Mouse (Mus musculus): ENCODE data around the gene Gcnt2. TPM values are rescaled to one million over a fixed set of nuclear protein-coding genes. Genes with fewer than 3 reads are reported as not detected.
A peak's percentile ranks its signal among the peaks of the same experiment; 100 is the strongest.

The Gcnt2 gene
- polyA plus RNA-seq, 1 experiment = 6.3 TPM

- no peak overlapping the region for H3K4me3 ChIP-seq (ENCODE audit: insufficient read depth, poor library complexity, severe bottlenecking)
- H3ac ChIP-seq (ENCODE audit: control insufficient read depth, insufficient read length, low read depth) = no peak overlapping the region
- H3K36me3 ChIP-seq (ENCODE audit: control insufficient read depth, insufficient read depth) = no peaks in the 10 kb centered on the region
Observed at GRCm38 (mm10) chr13:40843418-40844067, 16.0 kb upstream of the Gcnt2 start.

GRCm38 (mm10) chr13:40844144-40844543 is 15.4 kb upstream of the Gcnt2 start:
- H3K36me3 ChIP-seq (ENCODE audit: control insufficient read depth, insufficient read depth) = no peaks in the 10 kb centered on the region
- H3ac ChIP-seq (ENCODE audit: control insufficient read depth, insufficient read length, low read depth) = no peak overlapping the region
- no peak overlapping the region for H3K4me3 ChIP-seq (ENCODE audit: insufficient read depth, poor library complexity, severe bottlenecking)
- H3K79me3 ChIP-seq (ENCODE audit: low read depth) = no peaks in the 10 kb centered on the region
- TF ChIP-seq MYOD1 (IDR thresholded peaks at IDR 0.05; ENCODE audit: control insufficient read depth, insufficient read length, low read depth) (no peak), USF1 (IDR thresholded peaks at IDR 0.05; ENCODE audit: low read depth) (no peak), CEBPB (IDR thresholded peaks at IDR 0.05; ENCODE audit: low read depth) (no peak), CTCF (IDR thresholded peaks at IDR 0.05; ENCODE audit: control insufficient read depth, insufficient read depth, insufficient read length) (no peak), MYOG (IDR thresholded peaks at IDR 0.05; ENCODE audit: control insufficient read depth, extremely low read depth, insufficient read length) (no peak), MAX (IDR thresholded peaks at IDR 0.05) (no peak), FOSL1 (IDR thresholded peaks at IDR 0.05; ENCODE audit: insufficient read depth, low read length, poor library complexity, severe bottlenecking) (no peak)
- no peaks in the 10 kb centered on the region for H3K27me3 ChIP-seq (ENCODE audit: control insufficient read depth, insufficient read depth, insufficient read length)
- no peaks in the 10 kb centered on the region for H3K79me2 ChIP-seq (ENCODE audit: control insufficient read depth, insufficient read depth)

More at GRCm38 (mm10) chr13:40843418-40844067, 16.0 kb upstream of the Gcnt2 start:
- H3K79me2 ChIP-seq (ENCODE audit: control insufficient read depth, insufficient read depth) = no peaks in the 10 kb centered on the region
- H3K27me3 ChIP-seq (ENCODE audit: control insufficient read depth, insufficient read depth, insufficient read length) = no peaks in the 10 kb centered on the region
- TF ChIP-seq MYOD1 (IDR thresholded peaks at IDR 0.05; ENCODE audit: control insufficient read depth, insufficient read length, low read depth) (no peak), USF1 (IDR thresholded peaks at IDR 0.05; ENCODE audit: low read depth) (peak; percentile 92)
- H3K79me3 ChIP-seq (ENCODE audit: low read depth) = no peaks in the 10 kb centered on the region

- Histone ChIP-seq H3ac (ENCODE audit: control insufficient read depth, insufficient read length, low read depth) (no peak overlapping the region), H3K36me3 (ENCODE audit: control insufficient read depth, insufficient read depth) (no peaks in the 10 kb centered on the region), H3K79me3 (ENCODE audit: low read depth) (no peaks in the 10 kb centered on the region), H3K79me2 (ENCODE audit: control insufficient read depth, insufficient read depth) (no peaks in the 10 kb centered on the region), H3K4me3 (ENCODE audit: insufficient read depth, poor library complexity, severe bottlenecking) (no peak overlapping the region), H3K27me3 (ENCODE audit: control insufficient read depth, insufficient read depth, insufficient read length) (no peaks in the 10 kb centered on the region)
- TF ChIP-seq USF1 (IDR thresholded peaks at IDR 0.05; ENCODE audit: low read depth) (no peak), MYOD1 (IDR thresholded peaks at IDR 0.05; ENCODE audit: control insufficient read depth, insufficient read length, low read depth) (no peak), FOSL1 (IDR thresholded peaks at IDR 0.05; ENCODE audit: insufficient read depth, low read length, poor library complexity, severe bottlenecking) (no peak), CEBPB (IDR thresholded peaks at IDR 0.05; ENCODE audit: low read depth) (no peak)
Observed at GRCm38 (mm10) chr13:40845951-40846350, 13.6 kb upstream of the Gcnt2 start.

GRCm38 (mm10) chr13:40846375-40846774 is 13.2 kb upstream of the Gcnt2 start:
- no peaks in the 10 kb centered on the region for H3K36me3 ChIP-seq (ENCODE audit: control insufficient read depth, insufficient read depth)
- no peaks in the 10 kb centered on the region for H3K27me3 ChIP-seq (ENCODE audit: control insufficient read depth, insufficient read depth, insufficient read length)
- no peaks in the 10 kb centered on the region for H3K79me2 ChIP-seq (ENCODE audit: control insufficient read depth, insufficient read depth)
- no peak overlapping the region for H3ac ChIP-seq (ENCODE audit: control insufficient read depth, insufficient read length, low read depth)
- TF ChIP-seq CTCF (IDR thresholded peaks at IDR 0.05; ENCODE audit: control insufficient read depth, insufficient read depth, insufficient read length) = no peak
- TF ChIP-seq FOSL1 (IDR thresholded peaks at IDR 0.05; ENCODE audit: insufficient read depth, low read length, poor library complexity, severe bottlenecking) = no peak
- TF ChIP-seq CEBPB (IDR thresholded peaks at IDR 0.05; ENCODE audit: low read depth) = no peak
- TF ChIP-seq USF1 (IDR thresholded peaks at IDR 0.05; ENCODE audit: low read depth) = no peak
- TF ChIP-seq MYOG (IDR thresholded peaks at IDR 0.05; ENCODE audit: control insufficient read depth, extremely low read depth, insufficient read length) = no peak
- no peak for TF ChIP-seq MYOD1 (IDR thresholded peaks at IDR 0.05; ENCODE audit: control insufficient read depth, insufficient read length, low read depth)
- TF ChIP-seq MAX (IDR thresholded peaks at IDR 0.05) = no peak
- H3K79me3 ChIP-seq (ENCODE audit: low read depth) = no peaks in the 10 kb centered on the region
- H3K4me3 ChIP-seq (ENCODE audit: insufficient read depth, poor library complexity, severe bottlenecking) = no peak overlapping the region

- Histone ChIP-seq H3K79me3 (ENCODE audit: low read depth) (no peaks in the 10 kb centered on the region), H3K4me3 (ENCODE audit: insufficient read depth, poor library complexity, severe bottlenecking) (no peak overlapping the region), H3K27me3 (ENCODE audit: control insufficient read depth, insufficient read depth, insufficient read length) (no peaks in the 10 kb centered on the region), H3ac (ENCODE audit: control insufficient read depth, insufficient read length, low read depth) (no peak overlapping the region), H3K36me3 (ENCODE audit: control insufficient read depth, insufficient read depth) (no peaks in the 10 kb centered on the region), H3K79me2 (ENCODE audit: control insufficient read depth, insufficient read depth) (no peaks in the 10 kb centered on the region)
- TF ChIP-seq FOSL1 (IDR thresholded peaks at IDR 0.05; ENCODE audit: insufficient read depth, low read length, poor library complexity, severe bottlenecking) = no peak
- TF ChIP-seq CTCF (IDR thresholded peaks at IDR 0.05; ENCODE audit: control insufficient read depth, insufficient read depth, insufficient read length) = no peak
- TF ChIP-seq MYOD1 (IDR thresholded peaks at IDR 0.05; ENCODE audit: control insufficient read depth, insufficient read length, low read depth) = no peak
- TF ChIP-seq MAX (IDR thresholded peaks at IDR 0.05) = no peak
- TF ChIP-seq MYOG (IDR thresholded peaks at IDR 0.05; ENCODE audit: control insufficient read depth, extremely low read depth, insufficient read length) = no peak
- TF ChIP-seq CEBPB (IDR thresholded peaks at IDR 0.05; ENCODE audit: low read depth) = no peak
- no peak for TF ChIP-seq USF1 (IDR thresholded peaks at IDR 0.05; ENCODE audit: low read depth)
Observed at GRCm38 (mm10) chr13:40847898-40848297, 11.7 kb upstream of the Gcnt2 start.

GRCm38 (mm10) chr13:40850686-40851085 is 8.9 kb upstream of the Gcnt2 start:
- TF ChIP-seq USF1 (IDR thresholded peaks at IDR 0.05; ENCODE audit: low read depth) (no peak), CEBPB (IDR thresholded peaks at IDR 0.05; ENCODE audit: low read depth) (no peak), CTCF (IDR thresholded peaks at IDR 0.05; ENCODE audit: control insufficient read depth, insufficient read depth, insufficient read length) (no peak), MYOD1 (IDR thresholded peaks at IDR 0.05; ENCODE audit: control insufficient read depth, insufficient read length, low read depth) (no peak), MAX (IDR thresholded peaks at IDR 0.05) (no peak), MYOG (IDR thresholded peaks at IDR 0.05; ENCODE audit: control insufficient read depth, extremely low read depth, insufficient read length) (no peak), FOSL1 (IDR thresholded peaks at IDR 0.05; ENCODE audit: insufficient read depth, low read length, poor library complexity, severe bottlenecking) (no peak)
- no peak overlapping the region for H3K4me3 ChIP-seq (ENCODE audit: insufficient read depth, poor library complexity, severe bottlenecking)
- H3K79me3 ChIP-seq (ENCODE audit: low read depth) = no peaks in the 10 kb centered on the region
- no peaks in the 10 kb centered on the region for H3K36me3 ChIP-seq (ENCODE audit: control insufficient read depth, insufficient read depth)
- H3K27me3 ChIP-seq (ENCODE audit: control insufficient read depth, insufficient read depth, insufficient read length) = no peaks in the 10 kb centered on the region
- H3K79me2 ChIP-seq (ENCODE audit: control insufficient read depth, insufficient read depth) = no peaks in the 10 kb centered on the region
- H3ac ChIP-seq (ENCODE audit: control insufficient read depth, insufficient read length, low read depth) = no peak overlapping the region
